Mouse (Mus musculus): Measurements from ENCODE around the gene Tas2r119. TPM values are rescaled to one million over a fixed set of nuclear protein-coding genes. Genes with fewer than 3 reads are reported as not detected.

Tas2r119 gene
- polyA plus RNA-seq, 1 experiment: not detected

DNA sequence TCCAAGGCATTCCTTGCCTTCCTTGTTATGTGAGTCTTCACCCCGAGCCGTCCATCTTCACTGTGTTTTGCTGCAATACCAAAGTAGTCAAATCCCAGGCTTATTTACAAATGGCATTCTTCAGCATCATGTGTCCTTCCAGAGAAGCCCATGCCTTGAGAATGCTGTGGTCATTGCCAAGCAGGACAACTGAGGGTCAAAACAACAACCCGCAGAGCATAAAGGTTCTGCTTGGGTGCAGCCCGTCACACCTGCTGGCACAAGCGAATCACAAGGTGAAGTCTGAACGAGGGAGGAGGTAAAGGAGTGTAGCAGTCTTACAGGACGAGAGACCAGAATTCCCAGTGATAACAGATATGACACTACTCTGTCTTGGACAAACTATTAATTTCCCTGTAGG lies 45.9 kb downstream of the Tas2r119 start:
- no peak overlapping the region for H3K27ac ChIP-seq (ENCODE audit: insufficient read depth, low read depth, low read length)
- H3K27me3 ChIP-seq (ENCODE audit: control insufficient read depth, insufficient read depth, low read length): no peaks in the 10 kb centered on the region

DNA sequence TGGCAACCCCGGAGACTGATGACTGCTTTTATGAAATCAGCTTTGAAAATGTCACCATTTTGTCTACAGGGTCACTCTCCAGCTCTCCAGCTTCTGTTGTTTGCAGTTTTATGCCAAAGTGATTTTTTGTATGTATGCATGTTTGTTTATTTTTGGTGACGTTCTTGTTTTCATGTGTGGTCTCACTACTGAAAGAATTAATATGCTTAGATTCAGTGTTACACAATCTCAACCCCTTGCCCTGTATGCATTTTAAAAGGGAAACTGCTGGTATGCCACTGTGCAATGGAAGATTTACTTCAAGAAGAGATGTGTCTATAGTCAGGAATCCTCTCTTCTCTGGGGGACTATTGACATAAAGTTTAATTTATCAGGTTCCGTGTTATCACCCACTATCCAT lies 48.3 kb downstream of the Tas2r119 start:
- H3K36me3 ChIP-seq (ENCODE audit: control insufficient read depth, insufficient read depth, low read length): no peaks in the 10 kb centered on the region
- H3K4me3 ChIP-seq (ENCODE audit: low read depth, low read length): no peak overlapping the region
- peaks cover 3% of the 10 kb centered on the region; the same call in 1 of the 2 replicates for H3K4me1 ChIP-seq (ENCODE audit: control insufficient read depth, insufficient read depth, insufficient read length, low read length)
- H3K27me3 ChIP-seq (ENCODE audit: control insufficient read depth, insufficient read depth, low read length): no peaks in the 10 kb centered on the region
- no peak for TF ChIP-seq CTCF (IDR thresholded peaks at IDR 0.05; ENCODE audit: extremely low read depth, insufficient read length, insufficient replicate concordance, low read depth, low read length)
- no peak for TF ChIP-seq POLR2A (IDR thresholded peaks at IDR 0.05; ENCODE audit: low read depth, low read length)
- WGBS: 89% methylated on average over 3 of the region's 3 CpGs
- no peak overlapping the region for H3K27ac ChIP-seq (ENCODE audit: insufficient read depth, low read depth, low read length)

More for the DNA sequence above, 45.9 kb downstream of the Tas2r119 start:
- H3K4me1 ChIP-seq (ENCODE audit: control insufficient read depth, insufficient read depth, insufficient read length, low read length): peaks cover 3% of the 10 kb centered on the region; the same call in 1 of the 2 replicates
- TF ChIP-seq POLR2A (IDR thresholded peaks at IDR 0.05; ENCODE audit: low read depth, low read length) (no peak), CTCF (IDR thresholded peaks at IDR 0.05; ENCODE audit: extremely low read depth, insufficient read length, insufficient replicate concordance, low read depth, low read length) (no peak)
- WGBS: 69% methylated on average over 7 of the region's 7 CpGs
- no peaks in the 10 kb centered on the region for H3K36me3 ChIP-seq (ENCODE audit: control insufficient read depth, insufficient read depth, low read length)
- H3K4me3 ChIP-seq (ENCODE audit: low read depth, low read length): no peak overlapping the region

DNA sequence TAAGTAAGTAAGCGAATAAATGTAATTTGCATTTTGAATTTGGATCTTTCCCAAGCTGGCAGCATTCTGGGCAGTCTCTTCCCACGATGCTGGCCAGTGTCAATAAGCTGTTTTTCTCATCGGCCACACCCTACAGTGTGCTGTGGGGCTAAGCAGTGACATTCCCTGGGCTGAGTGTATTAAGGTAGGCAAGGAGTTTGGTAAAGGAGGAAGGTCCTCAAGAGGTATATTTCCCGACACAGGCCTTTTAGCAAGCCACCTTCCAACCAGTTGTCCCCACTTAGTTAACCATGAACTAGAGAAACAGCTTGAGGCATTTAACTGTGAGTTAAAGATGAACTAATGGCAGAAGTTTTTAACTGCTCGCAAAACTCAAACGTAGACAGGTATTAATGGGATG lies 49.3 kb downstream of the Tas2r119 start:
- no peaks in the 10 kb centered on the region for H3K27me3 ChIP-seq (ENCODE audit: control insufficient read depth, insufficient read depth, low read length)
- H3K36me3 ChIP-seq (ENCODE audit: control insufficient read depth, insufficient read depth, low read length): no peaks in the 10 kb centered on the region
- 32% methylated on average over 6 of the region's 6 CpGs for WGBS
- no peak overlapping the region for H3K4me3 ChIP-seq (ENCODE audit: low read depth, low read length)
- H3K4me1 ChIP-seq (ENCODE audit: control insufficient read depth, insufficient read depth, insufficient read length, low read length): peaks cover 3% of the 10 kb centered on the region; the same call in 1 of the 2 replicates
- peak overlapping the region; percentile 70; the same call in 1 of the 2 replicates for H3K27ac ChIP-seq (ENCODE audit: insufficient read depth, low read depth, low read length)
- TF ChIP-seq POLR2A (IDR thresholded peaks at IDR 0.05; ENCODE audit: low read depth, low read length): no peak
- TF ChIP-seq CTCF (IDR thresholded peaks at IDR 0.05; ENCODE audit: extremely low read depth, insufficient read length, insufficient replicate concordance, low read depth, low read length): no peak

DNA sequence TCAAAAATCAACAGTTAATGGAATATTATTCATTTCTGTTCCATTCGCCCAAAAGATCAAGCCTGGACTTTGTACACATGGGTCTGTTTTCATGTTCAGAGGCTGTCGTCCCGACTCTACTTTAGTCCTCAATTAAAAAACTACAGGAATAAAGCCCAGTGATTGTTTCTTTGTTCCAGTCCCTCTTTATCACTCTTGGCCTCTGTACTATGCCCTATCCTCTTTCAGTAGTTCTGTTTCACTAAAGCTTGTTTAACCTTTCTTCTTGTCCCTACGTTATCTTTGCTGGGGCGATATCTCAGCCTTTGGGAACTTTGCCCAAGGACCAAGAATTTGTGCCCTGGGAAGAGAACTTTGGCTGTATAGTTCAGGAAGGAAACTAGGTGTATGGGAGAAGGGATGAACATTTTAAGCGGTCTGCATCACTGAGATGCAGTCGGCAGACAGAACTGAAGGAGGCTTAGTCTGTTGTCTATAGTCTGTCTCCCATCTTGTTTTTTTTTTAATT lies 49.9 kb downstream of the Tas2r119 start:
- no peak for TF ChIP-seq POLR2A (IDR thresholded peaks at IDR 0.05; ENCODE audit: low read depth, low read length)
- no peak for TF ChIP-seq CTCF (IDR thresholded peaks at IDR 0.05; ENCODE audit: extremely low read depth, insufficient read length, insufficient replicate concordance, low read depth, low read length)
- Histone ChIP-seq H3K4me3 (ENCODE audit: low read depth, low read length) (no peak overlapping the region), H3K27me3 (ENCODE audit: control insufficient read depth, insufficient read depth, low read length) (no peaks in the 10 kb centered on the region), H3K4me1 (ENCODE audit: control insufficient read depth, insufficient read depth, insufficient read length, low read length) (peaks cover 3% of the 10 kb centered on the region; the same call in 1 of the 2 replicates), H3K27ac (ENCODE audit: insufficient read depth, low read depth, low read length) (0 out of 2 replicates have a peak overlapping the region, but pooled peaks have one; percentile 31), H3K36me3 (ENCODE audit: control insufficient read depth, insufficient read depth, low read length) (no peaks in the 10 kb centered on the region)
- 22% methylated on average over 7 of the region's 7 CpGs for WGBS

Other genes with a start within 250 kb of the Tas2r119 start
- gene Sema5a, start 67.5 kb downstream of the Tas2r119 start, polyA plus RNA-seq (2012; rRNA removed): 6.5 and 18.7 TPM in 2 replicates